Mouse (Mus musculus) embryonic fibroblast, embryonic 13.5 days (primary cell): ENCODE data around the gene Atg101.

ENCODE experiments used
- CTCF ChIP-seq: IDR thresholded peaks from 2 replicates; pipeline ENCODE4 v1.5.1; 2011; ENCODE audit warnings: mild to moderate bottlenecking, control low read depth, low read length, moderate library complexity, borderline replicate concordance; ENCODE audit not compliant: insufficient read depth
- POLR2A ChIP-seq: IDR thresholded peaks from 2 replicates; pipeline ENCODE4 v1.6.1; 2011; ENCODE audit warnings: low read depth, mild to moderate bottlenecking, control low read depth, low read length, moderate library complexity

GRCm38 (mm10) chr15:101256463-101257206 lies 27.4 kb upstream of the Atg101 start:
- TF ChIP-seq CTCF (no peak), POLR2A (no peak)
